Mouse (Mus musculus): ENCODE data around the gene Mmp11.

DNA sequence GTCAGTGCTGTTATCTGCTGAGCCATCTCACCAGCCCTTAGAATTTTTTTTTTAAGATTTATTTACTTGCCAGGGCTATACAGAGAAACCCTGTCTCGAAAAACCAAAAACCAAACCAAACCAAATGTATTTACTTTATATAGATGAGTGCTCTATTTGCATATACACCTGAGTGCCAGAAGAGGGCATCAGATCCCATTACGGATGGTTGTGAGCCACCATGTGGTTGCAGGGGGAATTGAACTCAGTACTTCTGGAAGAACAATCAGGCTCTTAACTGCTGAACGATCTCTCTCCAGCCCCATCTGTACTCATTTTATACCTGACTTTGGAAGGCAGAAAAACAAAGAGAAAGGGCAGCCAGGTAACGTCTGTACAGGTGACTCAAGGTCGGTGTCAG, 38.9 kb upstream of the Mmp11 start:
- TF ChIP-seq POLR2A (IDR thresholded peaks at IDR 0.05; ENCODE audit: control insufficient read depth, extremely low read depth, insufficient read depth, low read length, poor library complexity) (no peak), CTCF (IDR thresholded peaks at IDR 0.05; ENCODE audit: borderline replicate concordance, control insufficient read depth, extremely low read depth, insufficient read depth, low read length, poor library complexity) (no peak)
